Mouse (Mus musculus) lung, postnatal 0 days (tissue): ENCODE data around the gene Gadd45a.

ENCODE experiments used
- CTCF ChIP-seq: IDR thresholded peaks from 2 replicates; pipeline ENCODE4 v1.5.1; 2016; ENCODE audit warnings: antibody characterized with exemption, mild to moderate bottlenecking
- EP300 ChIP-seq: IDR thresholded peaks from 2 replicates; pipeline ENCODE4 v1.6.1; 2016; ENCODE audit warnings: antibody characterized with exemption, mild to moderate bottlenecking, control low read depth

- TF ChIP-seq CTCF (no peak), EP300 (no peak)
These were observed 51.2 kb downstream of the Gadd45a start for GRCm38 (mm10) chr6:66986063-66986462.
